Mouse (Mus musculus) inflammation-experienced regulatory T-cells, adult 6 months (primary cell): ENCODE measurements around the gene Nrp2. TPM values are rescaled to one million over a fixed set of nuclear protein-coding genes. Genes with fewer than 3 reads are reported as not detected.

Experiments
- ATAC-seq: one replicate; pipeline ENCODE4 v1.8.0; 2017
- polyA plus RNA-seq, 3 experiments: library from polyadenylated mRNA; unstranded; fragments of 100-300 nt; shearing (Covaris generic); gene quantifications; one replicate each; pipeline ENCODE4 v1.2.1; 2017

Gene Nrp2
- polyA plus RNA-seq, 3 experiments from 2014 or later: 0.05 TPM; not detected in 2

- no peak for ATAC-seq
Observed at GRCm38 (mm10) chr1:62752055-62752454, 49.0 kb downstream of the Nrp2 start.

GRCm38 (mm10) chr1:62752661-62753333, 49.7 kb downstream of the Nrp2 start:
- ATAC-seq: no peak

GRCm38 (mm10) chr1:62754066-62754835, 51.2 kb downstream of the Nrp2 start:
- no peak for ATAC-seq

- no peak for ATAC-seq
Observed at GRCm38 (mm10) chr1:62760086-62760485, 57.0 kb downstream of the Nrp2 start.

- no peak for ATAC-seq
Observed at GRCm38 (mm10) chr1:62760565-62760964, 57.5 kb downstream of the Nrp2 start.

- ATAC-seq: no peak
Observed at GRCm38 (mm10) chr1:62763779-62764178, 60.7 kb downstream of the Nrp2 start.

GRCm38 (mm10) chr1:62765171-62765570, 62.1 kb downstream of the Nrp2 start:
- no peak for ATAC-seq

- no peak for ATAC-seq
Observed at GRCm38 (mm10) chr1:62766766-62767165, 63.7 kb downstream of the Nrp2 start.

GRCm38 (mm10) chr1:62767611-62768010, 64.5 kb downstream of the Nrp2 start:
- ATAC-seq: no peak

- ATAC-seq: no peak
Observed at GRCm38 (mm10) chr1:62770576-62770975, 67.5 kb downstream of the Nrp2 start.

- no peak for ATAC-seq
Observed at GRCm38 (mm10) chr1:62772391-62772790, 69.3 kb downstream of the Nrp2 start.

GRCm38 (mm10) chr1:62773105-62773920, 70.2 kb downstream of the Nrp2 start:
- no peak for ATAC-seq

- no peak for ATAC-seq
Observed at GRCm38 (mm10) chr1:62773921-62774191, 70.8 kb downstream of the Nrp2 start.

- no peak for ATAC-seq
Observed at GRCm38 (mm10) chr1:62774288-62775218, 71.5 kb downstream of the Nrp2 start.

- ATAC-seq: no peak
Observed at GRCm38 (mm10) chr1:62777320-62778235, 74.5 kb downstream of the Nrp2 start.

GRCm38 (mm10) chr1:62778910-62779309, 75.8 kb downstream of the Nrp2 start:
- ATAC-seq: no peak

GRCm38 (mm10) chr1:62780068-62780761, 77.1 kb downstream of the Nrp2 start:
- no peak for ATAC-seq

- no peak for ATAC-seq
Observed at GRCm38 (mm10) chr1:62782155-62782554, 79.1 kb downstream of the Nrp2 start.

GRCm38 (mm10) chr1:62782573-62782972, 79.5 kb downstream of the Nrp2 start:
- no peak for ATAC-seq

- no peak for ATAC-seq
Observed at GRCm38 (mm10) chr1:62783354-62784083, 80.4 kb downstream of the Nrp2 start.
